Mouse (Mus musculus) heart, embryonic 14.5 days (tissue): ENCODE measurements around the gene Gm35549. TPM values are rescaled to one million over a fixed set of nuclear protein-coding genes. Genes with fewer than 3 reads are reported as not detected.

Source experiments
- ATAC-seq: fragments of 200-750 bp; cut with Nextera tagmentation; 2 replicates; pipeline ENCODE4 v1.8.0; 2017; ENCODE audit warnings: low read depth, moderate TSS enrichment; ENCODE audit not compliant: insufficient number of reproducible peaks, insufficient read depth, low FRiP score
- H3K27ac ChIP-seq, 2 experiments: fragments of 200-500 bp in 1 of 2; fragments of 300-500 bp in 1 of 2; sonication (generic) in 1 of 2; replicated peaks in 1 of 2; 2 replicates each; pipeline ENCODE4 v1.5.1; 2012 to 2014; ENCODE audit warnings: low read depth in 2 of 2, low read length in 2 of 2, control low read depth in 1 of 2, mild to moderate bottlenecking in 1 of 2, mixed read lengths in 1 of 2; ENCODE audit not compliant: control insufficient read depth in 1 of 2, insufficient read depth in 1 of 2
- H3K27me3 ChIP-seq: fragments of 300-500 bp; sonication (generic); 2 replicates; pipeline ENCODE4 v1.6.1; 2014; ENCODE audit warnings: mild to moderate bottlenecking, low read length, control low read depth; ENCODE audit not compliant: control insufficient read depth, insufficient read depth
- H3K36me3 ChIP-seq: fragments of 300-500 bp; sonication (generic); 2 replicates; pipeline ENCODE4 v1.6.1; 2014; ENCODE audit warnings: mild to moderate bottlenecking, control low read depth, low read length, mixed read lengths; ENCODE audit not compliant: control insufficient read depth, insufficient read depth
- H3K4me1 ChIP-seq, 2 experiments: fragments of 200-500 bp in 1 of 2; fragments of 300-500 bp in 1 of 2; sonication (generic) in 1 of 2; 2 replicates each; pipeline ENCODE4 v1.6.1; 2012 to 2014; ENCODE audit warnings: low read length in 2 of 2, control low read depth in 1 of 2, mixed read lengths in 1 of 2; ENCODE audit not compliant: control insufficient read depth in 2 of 2, insufficient read depth in 2 of 2
- H3K4me2 ChIP-seq: fragments of 300-500 bp; sonication (generic); 2 replicates; pipeline ENCODE4 v1.6.1; 2014; ENCODE audit warnings: mild to moderate bottlenecking, low read length
- H3K4me3 ChIP-seq, 2 experiments: fragments of 200-500 bp in 1 of 2; fragments of 300-500 bp in 1 of 2; sonication (generic) in 1 of 2; 2 replicates each; pipeline ENCODE4 v1.5.1; 2012 to 2014; ENCODE audit warnings: low read length in 2 of 2, mild to moderate bottlenecking in 2 of 2, control low read depth in 1 of 2, low read depth in 1 of 2, moderate library complexity in 1 of 2; ENCODE audit not compliant: control insufficient read depth in 1 of 2, insufficient read depth in 1 of 2
- H3K9ac ChIP-seq: fragments of 300-500 bp; sonication (generic); 2 replicates; pipeline ENCODE4 v1.6.1; 2014; ENCODE audit warnings: mild to moderate bottlenecking, low read length
- H3K9me3 ChIP-seq: fragments of 300-500 bp; sonication (generic); 2 replicates; pipeline ENCODE4 v1.6.1; 2016; ENCODE audit warnings: low read length, control low read depth; ENCODE audit not compliant: control insufficient read depth
- WGBS: fragments of 180-500 bp; shearing (Covaris S2); extraction: QIAGEN DNeasy Blood & Tissue Kit; methylation state at CpG from one replicate; pipeline ENCODE4 v1.1.7; 2014; 5-methylcytosine and 5-hydroxymethylcytosine counted together
- polyA plus RNA-seq: library from polyadenylated mRNA; unstranded; fragments of >200 nt; fragmentation: Nextera tagmentation; extraction: Ambion mirVana; gene quantifications from 2 replicates; pipeline ENCODE4 v1.2.1, GENCODE M21; 2014

The Gm35549 gene
- polyA plus RNA-seq, 1 experiment from 2014 or later = not detected

GRCm38 (mm10) chr9:122805845-122806341, 37.9 kb downstream of the Gm35549 start:
- ATAC-seq = no peak; the same call in none of the 2 replicates
- no peaks in the 10 kb centered on the region for H3K36me3 ChIP-seq
- H3K4me2 ChIP-seq = peak overlapping the region; percentile 85
- peaks cover 7 to 20% of the 10 kb centered on the region in 2 experiments; a peak in 3 of 4 replicates for H3K4me1 ChIP-seq
- H3K9me3 ChIP-seq = no peaks in the 10 kb centered on the region
- H3K4me3 ChIP-seq = peak overlapping the region; percentile 58 to 98
- H3K9ac ChIP-seq = peak overlapping the region; percentile 80
- 8% methylated on average over 10 of the region's 10 CpGs for WGBS
- H3K27me3 ChIP-seq = no peaks in the 10 kb centered on the region
- H3K27ac ChIP-seq = peak overlapping the region; percentile 86 to 98

- Histone ChIP-seq H3K4me1 (peaks cover 6 to 13% of the 10 kb centered on the region in 2 experiments; a peak in 3 of 4 replicates), H3K36me3 (no peaks in the 10 kb centered on the region), H3K27me3 (no peaks in the 10 kb centered on the region), H3K4me3 (peak within 1 kb of the TSS; percentile 58 to 98), H3K9me3 (no peaks in the 10 kb centered on the region), H3K27ac (peak within 1 kb of the TSS; percentile 86 to 98), H3K9ac (peak within 1 kb of the TSS; percentile 80), H3K4me2 (peak within 1 kb of the TSS; percentile 85)
- peak; percentile 95 for ATAC-seq
- 5% methylated on average over 42 of the region's 42 CpGs for WGBS
Measured at GRCm38 (mm10) chr9:122805053-122805844, 38.6 kb downstream of the Gm35549 start, which contains the start of gene Tcaim. TSS of gene Tcaim (plus strand) at chr9:122805539.

- no peak overlapping the region for H3K9ac ChIP-seq
- no peaks in the 10 kb centered on the region for H3K4me1 ChIP-seq
- no peaks in the 10 kb centered on the region for H3K36me3 ChIP-seq
- no peak for ATAC-seq
- no peaks in the 10 kb centered on the region for H3K27me3 ChIP-seq
- no peak overlapping the region for H3K4me3 ChIP-seq
- 76% methylated on average over 1 of the region's 1 CpGs for WGBS
- no peak overlapping the region for H3K4me2 ChIP-seq
- no peaks in the 10 kb centered on the region for H3K9me3 ChIP-seq
- no peak overlapping the region for H3K27ac ChIP-seq
Measured at GRCm38 (mm10) chr9:122786534-122786933, 57.3 kb downstream of the Gm35549 start.

GRCm38 (mm10) chr9:122785231-122785630, 58.6 kb downstream of the Gm35549 start:
- 69% methylated on average over 5 of the region's 5 CpGs for WGBS
- Histone ChIP-seq H3K4me2 (no peak overlapping the region), H3K4me3 (no peak overlapping the region), H3K4me1 (no peaks in the 10 kb centered on the region), H3K9me3 (no peaks in the 10 kb centered on the region), H3K27me3 (no peaks in the 10 kb centered on the region), H3K36me3 (no peaks in the 10 kb centered on the region), H3K9ac (no peak overlapping the region), H3K27ac (no peak overlapping the region)
- ATAC-seq = no peak

Other genes with a start within 250 kb of the Gm35549 start
- gene Topaz1, start 96.7 kb downstream of the Gm35549 start, polyA plus RNA-seq = not detected in 2 replicates
- gene Tcaim, start 38.5 kb downstream of the Gm35549 start, polyA plus RNA-seq = 6.2 and 6.9 TPM in 2 replicates
- gene Zfp445, start 22.0 kb upstream of the Gm35549 start, polyA plus RNA-seq = 34.8 and 36.7 TPM in 2 replicates
- 1.1 and 1.5 TPM in 2 replicates for gene Zkscan7, start 41.6 kb upstream of the Gm35549 start, polyA plus RNA-seq
- gene Zfp105, start 79.0 kb upstream of the Gm35549 start, polyA plus RNA-seq = 10.8 and 11.5 TPM in 2 replicates
- gene 1110059G10Rik, start 107.0 kb upstream of the Gm35549 start, polyA plus RNA-seq = 28.0 and 30.0 TPM in 2 replicates
- 22.2 and 26.2 TPM in 2 replicates for gene Kif15, start 107.0 kb upstream of the Gm35549 start, polyA plus RNA-seq
- 23.0 and 23.5 TPM in 2 replicates for gene Tmem42, start 177.3 kb upstream of the Gm35549 start, polyA plus RNA-seq
- gene Tgm4, start 190.7 kb upstream of the Gm35549 start, polyA plus RNA-seq = 0.35 and 0.49 TPM in 2 replicates